Mouse (Mus musculus): ENCODE measurements around the gene Cyp2c66. TPM values are rescaled to one million over a fixed set of nuclear protein-coding genes. Genes with fewer than 3 reads are reported as not detected.
"Not testable (repeated sequence)": the region's sequence is repeated elsewhere in the genome, so short reads cannot be mapped to it uniquely, and the experiment has no call there.

The Cyp2c66 gene
- 0.05 and 3.2 TPM in 2 replicates for polyA plus RNA-seq (2012; rRNA removed)

- no peak for DNase-seq (ENCODE audit: low read depth, low spot score)
- 31% methylated on average over 1 of the region's 1 CpGs for WGBS
These were observed at the start of gene Cyp2c66 for GRCm38 (mm10) chr19:39113644-39114043. Gene Cyp2c66 (plus strand): TSS chr19:39113898.

- not testable (repeated sequence) for DNase-seq (ENCODE audit: low read depth, low spot score)
- WGBS = 72% methylated on average over 2 of the region's 2 CpGs
These were observed 14.9 kb upstream of the Cyp2c66 start for GRCm38 (mm10) chr19:39098779-39099178.

- 83% methylated on average over 19 of the region's 19 CpGs for WGBS
- DNase-seq (ENCODE audit: low read depth, low spot score) = not testable (repeated sequence)
These were observed 43.1 kb downstream of the Cyp2c66 start for GRCm38 (mm10) chr19:39156836-39157235.

Other genes with a start within 250 kb of the Cyp2c66 start
- 1.3 and 1.9 TPM in 2 replicates for gene Hells, start 183.0 kb upstream of the Cyp2c66 start, polyA plus RNA-seq (2012; rRNA removed)
- 0.93 and 13.1 TPM in 2 replicates for gene Cyp2c55, start 106.9 kb upstream of the Cyp2c66 start, polyA plus RNA-seq (2012; rRNA removed)
- gene Cyp2c65, start 52.9 kb upstream of the Cyp2c66 start, polyA plus RNA-seq (2012; rRNA removed) = 4.4 and 57.2 TPM in 2 replicates
- 0.05 TPM in 1 of 2 replicates, not detected in the other for gene Cyp2c29, start 155.5 kb downstream of the Cyp2c66 start, polyA plus RNA-seq (2012; rRNA removed)

Measured in large intestine, adult 2 months (tissue).